ENCODE assay signal across 9 mouse cellular contexts in the genomic region with DNA sequence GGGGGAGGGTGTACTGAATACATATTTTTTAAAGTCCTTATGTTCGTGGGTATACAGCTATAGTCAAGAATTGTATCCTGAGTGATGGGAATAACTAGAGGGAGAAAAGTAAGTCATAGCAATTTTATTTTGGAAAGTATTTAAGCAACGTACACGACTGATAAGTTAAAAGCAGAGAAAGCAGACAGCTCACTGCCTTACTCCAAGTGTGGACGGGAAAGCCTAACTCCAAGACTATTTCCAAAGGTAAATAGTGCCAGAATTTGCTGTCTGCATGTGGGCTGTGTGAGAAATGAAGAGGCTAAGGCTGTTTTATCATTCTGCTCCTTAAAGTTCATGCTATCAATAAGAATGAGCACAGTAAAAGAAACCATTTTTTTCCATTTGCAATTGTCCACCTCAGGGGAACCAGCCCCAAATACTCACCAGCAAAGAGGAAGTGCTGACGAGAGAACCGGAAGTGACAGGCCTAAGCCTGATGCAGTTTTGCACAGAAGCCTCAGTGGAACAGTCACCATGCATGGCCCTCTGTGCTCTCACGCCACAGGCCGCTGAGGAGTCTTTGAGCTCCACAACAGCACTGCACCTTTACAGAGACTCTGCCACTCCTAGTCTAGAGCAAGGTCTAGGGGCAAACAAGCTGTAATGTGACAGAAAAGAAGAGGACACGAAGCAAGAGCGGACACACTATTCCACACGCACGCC. TPM values are rescaled to one million over a fixed set of nuclear protein-coding genes. Genes with fewer than 3 reads are reported as not detected.
DNase-seq lines count a peak whose midpoint lies in the region; ATAC-seq lines count a peak whose summit lies in the region.
"Had no signal": no experiment of that assay in that cellular context is flagged by ENCODE, and none has a peak within 500 bp of the region (broad histone marks: within the 10 kb centered on the region; RNA-seq: fewer than 3 reads in every experiment).

No protein-coding gene starts in this region.

- H3K4me2 ChIP-seq in intestine, embryonic 16.5 days (ENCODE audit: low read depth, low read length): no peak overlapping the region
- H3K4me2 ChIP-seq in intestine, embryonic 15.5 days (replicated peaks): no peak overlapping the region
- H3K4me2 ChIP-seq: stomach, embryonic 15.5 days had no signal

- H3K4me1 ChIP-seq in intestine, embryonic 16.5 days (ENCODE audit: control insufficient read depth, insufficient read depth, low read length): peaks cover 5% of the 10 kb centered on the region; the same call in 1 of the 2 replicates
- H3K4me1 ChIP-seq in intestine, embryonic 15.5 days (replicated peaks): no peaks in the 10 kb centered on the region
- peaks cover 33% of the 10 kb centered on the region for H3K4me1 ChIP-seq in heart, embryonic 10.5 days
- H3K4me1 ChIP-seq: stomach, embryonic 15.5 days had no signal

- no peak overlapping the region for H3K4me3 ChIP-seq in intestine, embryonic 16.5 days (ENCODE audit: low read length)
- no peak overlapping the region for H3K4me3 ChIP-seq in intestine, embryonic 15.5 days (replicated peaks)
- H3K4me3 ChIP-seq in heart, embryonic 10.5 days: no peak overlapping the region
- H3K4me3 ChIP-seq: stomach, embryonic 15.5 days had no signal

- ATAC-seq in intestine, embryonic 16.5 days: no peak
- ATAC-seq in intestine, embryonic 15.5 days: no peak
- peak; percentile 68 for ATAC-seq in CD4-positive, CD25-positive, alpha-beta regulatory T cell, adult 4 months

- H3K9ac ChIP-seq in intestine, embryonic 16.5 days (ENCODE audit: low read depth, low read length): 0 out of 2 replicates have a peak overlapping the region, but pooled peaks have one; percentile 34
- no peak overlapping the region for H3K9ac ChIP-seq in intestine, embryonic 15.5 days
- H3K9ac ChIP-seq: stomach, embryonic 15.5 days had no signal

- H3K9me3 ChIP-seq in intestine, embryonic 16.5 days (ENCODE audit: control insufficient read depth, low read length): no peaks in the 10 kb centered on the region
- no peaks in the 10 kb centered on the region for H3K9me3 ChIP-seq in intestine, embryonic 15.5 days
- H3K9me3 ChIP-seq in heart, embryonic 10.5 days: no peaks in the 10 kb centered on the region
- H3K9me3 ChIP-seq: stomach, embryonic 15.5 days had no signal

- H3K27me3 ChIP-seq in intestine, embryonic 16.5 days (replicated peaks; ENCODE audit: control insufficient read depth, insufficient read depth, low read length): no peaks in the 10 kb centered on the region
- H3K27me3 ChIP-seq in intestine, embryonic 15.5 days (replicated peaks): no peaks in the 10 kb centered on the region
- no peaks in the 10 kb centered on the region for H3K27me3 ChIP-seq in heart, embryonic 10.5 days (ENCODE audit: insufficient read depth, poor library complexity, severe bottlenecking)
- H3K27me3 ChIP-seq: stomach, embryonic 15.5 days had no signal

- no peak overlapping the region for H3K27ac ChIP-seq in intestine, embryonic 16.5 days (ENCODE audit: low read length)
- no peak overlapping the region for H3K27ac ChIP-seq in intestine, embryonic 15.5 days
- peak overlapping the region; percentile 78 for H3K27ac ChIP-seq in heart, embryonic 10.5 days
- H3K27ac ChIP-seq: stomach, embryonic 15.5 days had no signal

- WGBS in intestine, embryonic 16.5 days: 67% methylated on average over 12 of the region's 12 CpGs
- WGBS in intestine, embryonic 15.5 days: 65% methylated on average over 12 of the region's 12 CpGs
- WGBS in heart, embryonic 10.5 days: 57% methylated on average over 12 of the region's 12 CpGs

- no peak for DNase-seq in heart, embryonic 10.5 days (ENCODE audit: low spot score)
- DNase-seq in lung, postnatal 14 days: peak; percentile 11
- DNase-seq in cerebellum, postnatal 25 days: no peak
- no peak for DNase-seq in testis, postnatal 10 days (ENCODE audit: low spot score)
- DNase-seq in cerebellum, adult 18-20 months: no peak

- H3K36me3 ChIP-seq in intestine, embryonic 16.5 days (ENCODE audit: control insufficient read depth, insufficient read depth, low read length): no peaks in the 10 kb centered on the region
- no peaks in the 10 kb centered on the region for H3K36me3 ChIP-seq in intestine, embryonic 15.5 days
- no peaks in the 10 kb centered on the region for H3K36me3 ChIP-seq in heart, embryonic 10.5 days
- H3K36me3 ChIP-seq: stomach, embryonic 15.5 days had no signal

RNA-seq across cellular contexts. Expression of gene Ralgps2, which starts 18.0 kb away (rescaled TPM):
- 24.1 and 30.6 TPM in 2 replicates for polyA plus RNA-seq in intestine, embryonic 16.5 days (2015; fragmentation: Nextera tagmentation; extraction: Ambion mirVana)
- 36.5 and 41.3 TPM in 2 replicates for polyA plus RNA-seq in intestine, embryonic 15.5 days (2015; fragmentation: Nextera tagmentation; extraction: Ambion mirVana)
- polyA plus RNA-seq in CD4-positive, CD25-positive, alpha-beta regulatory T cell, adult 4 months (2017; shearing (Covaris generic)): 10 to 100 TPM; 33.0 to 55.6 TPM
- polyA plus RNA-seq in heart, embryonic 10.5 days (2016; fragmentation: Nextera tagmentation; extraction: Ambion mirVana): 49.6 and 55.2 TPM in 2 replicates
